Mouse (Mus musculus) central nervous system, embryonic 18 days (tissue): ENCODE data around the gene Rnase9. TPM values are rescaled to one million over a fixed set of nuclear protein-coding genes. Genes with fewer than 3 reads are reported as not detected.

ENCODE experiments used
- polyA plus RNA-seq: library from polyadenylated mRNA; depleted of rRNA; stranded (reverse); fragments of >200 nt; gene quantifications from 2 replicates; pipeline ENCODE4 v1.2.3, GENCODE M21; 2012; rRNA removed

Gene Rnase9
- polyA plus RNA-seq = not detected in 2 replicates

GRCm38 (mm10) chr14:51041769-51042168, at the start of gene Rnase9:
TSS of gene Rnase9 (minus strand) at chr14:51041869.

GRCm38 (mm10) chr14:51074335-51074734, 32.7 kb upstream of the Rnase9 start, which contains the start of gene Olfr750:
TSS of gene Olfr750 (minus strand) at chr14:51074435.

GRCm38 (mm10) chr14:51057401-51057831, 15.7 kb upstream of the Rnase9 start, which contains the start of gene Rnase12:
TSS of gene Rnase12 (minus strand) at chr14:51057661.

GRCm38 (mm10) chr14:51050063-51050462, 8.4 kb upstream of the Rnase9 start, which contains the start of gene Rnase11:
TSS of gene Rnase11 (minus strand) at chr14:51050163.

GRCm38 (mm10) chr14:51007152-51007801, 34.4 kb downstream of the Rnase9 start, which contains the start of gene Rnase10:
TSS of gene Rnase10 (plus strand) at chr14:51007751.

Other genes with a start within 250 kb of the Rnase9 start
- 0.05 TPM in 1 of 2 replicates, not detected in the other for gene Ccnb1ip1, start 234.1 kb downstream of the Rnase9 start, polyA plus RNA-seq
- 64.8 and 70.7 TPM in 2 replicates for gene Parp2, start 234.0 kb downstream of the Rnase9 start, polyA plus RNA-seq
- 3.6 and 4.7 TPM in 2 replicates for gene Tep1, start 171.3 kb downstream of the Rnase9 start, polyA plus RNA-seq
- gene Klhl33, start 144.4 kb downstream of the Rnase9 start, polyA plus RNA-seq = 2.2 and 2.5 TPM in 2 replicates
- gene Osgep, start 117.0 kb downstream of the Rnase9 start, polyA plus RNA-seq = 104 and 110 TPM in 2 replicates
- 136 and 142 TPM in 2 replicates for gene Apex1, start 116.9 kb downstream of the Rnase9 start, polyA plus RNA-seq
- 154 and 167 TPM in 2 replicates for gene Pip4p1, start 111.0 kb downstream of the Rnase9 start, polyA plus RNA-seq
- 20.7 and 23.4 TPM in 2 replicates for gene Pnp, start 110.8 kb downstream of the Rnase9 start, polyA plus RNA-seq
- gene Gm49342, start 97.4 kb downstream of the Rnase9 start, polyA plus RNA-seq = 18.3 and 19.4 TPM in 2 replicates
- gene Pnp2, start 85.9 kb downstream of the Rnase9 start, polyA plus RNA-seq = 0.56 and 0.95 TPM in 2 replicates
- 0.06 TPM in 1 of 2 replicates, not detected in the other for gene Rnase10, start 34.1 kb downstream of the Rnase9 start, polyA plus RNA-seq
- gene Rnase11, start 8.3 kb upstream of the Rnase9 start, polyA plus RNA-seq = not detected in 2 replicates
- gene Rnase12, start 15.8 kb upstream of the Rnase9 start, polyA plus RNA-seq = not detected in 2 replicates
- 0.03 and 0.06 TPM in 2 replicates for gene Olfr750, start 32.6 kb upstream of the Rnase9 start, polyA plus RNA-seq
- 20.0 and 20.9 TPM in 2 replicates for gene Rnase4, start 49.2 kb upstream of the Rnase9 start, polyA plus RNA-seq
- 5.3 and 5.4 TPM in 2 replicates for gene Ang, start 49.3 kb upstream of the Rnase9 start, polyA plus RNA-seq
- not detected in 2 replicates for gene Eddm3b, start 72.6 kb upstream of the Rnase9 start, polyA plus RNA-seq
- 1.1 and 1.2 TPM in 2 replicates for gene Rnase6, start 82.0 kb upstream of the Rnase9 start, polyA plus RNA-seq
- gene Rnase1, start 104.9 kb upstream of the Rnase9 start, polyA plus RNA-seq = 0.31 and 0.36 TPM in 2 replicates
- not detected in 2 replicates for gene Rnase2b, start 120.4 kb upstream of the Rnase9 start, polyA plus RNA-seq
- not detected in 2 replicates for gene Ang2, start 157.3 kb upstream of the Rnase9 start, polyA plus RNA-seq
- gene Ear14, start 161.5 kb upstream of the Rnase9 start, polyA plus RNA-seq = not detected in 2 replicates
- gene Rnase2a, start 214.2 kb upstream of the Rnase9 start, polyA plus RNA-seq = not detected in 2 replicates